Mouse (Mus musculus) E14TG2a.4 (cell line): ENCODE data around the gene Pcmt1.

Experiments used
- CTCF ChIP-seq: conservative IDR thresholded peaks from 2 replicates; pipeline ENCODE4 v1.5.1; 2014; ENCODE audit warnings: low read length
- NANOG ChIP-seq: IDR thresholded peaks from 2 replicates; pipeline ENCODE4 v1.6.1; 2014; ENCODE audit warnings: borderline replicate concordance, low read length, mixed read lengths
- POU5F1 ChIP-seq: IDR thresholded peaks from 2 replicates; pipeline ENCODE4 v1.6.1; 2014; ENCODE audit warnings: low read length, borderline replicate concordance

GRCm38 (mm10) chr10:7680731-7681301 lies at the start of gene Pcmt1, which contains the start of gene Lats1:
- TF ChIP-seq NANOG: no peak
- TF ChIP-seq CTCF: no peak
- no peak for TF ChIP-seq POU5F1
